Mouse (Mus musculus) liver, embryonic 15.5 days (tissue): ENCODE results near the gene Cd38. TPM values are rescaled to one million over a fixed set of nuclear protein-coding genes. Genes with fewer than 3 reads are reported as not detected.

Experiments used
- ATAC-seq: fragments of 200-750 bp; cut with Nextera tagmentation; 2 replicates; pipeline ENCODE4 v1.8.0; 2017; ENCODE audit warnings: moderate number of reproducible peaks, mild to moderate bottlenecking, moderate library complexity; ENCODE audit not compliant: insufficient read depth
- H3K27ac ChIP-seq: fragments of 300-500 bp; sonication (generic); replicated peaks from 2 replicates; pipeline ENCODE4 v1.5.1; 2015; ENCODE audit warnings: mild to moderate bottlenecking, inconsistent platforms
- H3K27me3 ChIP-seq: fragments of 300-500 bp; sonication (generic); 2 replicates; pipeline ENCODE4 v1.6.1; 2015; ENCODE audit warnings: mild to moderate bottlenecking, inconsistent platforms
- H3K36me3 ChIP-seq: fragments of 300-500 bp; sonication (generic); replicated peaks from 2 replicates; pipeline ENCODE4 v1.6.1; 2015; ENCODE audit warnings: moderate library complexity, mild to moderate bottlenecking, inconsistent platforms
- H3K4me1 ChIP-seq: fragments of 300-500 bp; sonication (generic); replicated peaks from 2 replicates; pipeline ENCODE4 v1.6.1; 2015; ENCODE audit warnings: inconsistent platforms
- H3K4me2 ChIP-seq: fragments of 300-500 bp; sonication (generic); 2 replicates; pipeline ENCODE4 v1.6.1; 2015; ENCODE audit warnings: moderate library complexity, mild to moderate bottlenecking, inconsistent platforms
- H3K4me3 ChIP-seq: fragments of 300-500 bp; sonication (generic); replicated peaks from 2 replicates; pipeline ENCODE4 v1.5.1; 2015; ENCODE audit warnings: mild to moderate bottlenecking, inconsistent platforms
- H3K9ac ChIP-seq: fragments of 300-500 bp; sonication (generic); 2 replicates; pipeline ENCODE4 v1.6.1; 2015; ENCODE audit warnings: moderate library complexity, mild to moderate bottlenecking, inconsistent platforms
- H3K9me3 ChIP-seq: fragments of 300-500 bp; sonication (generic); replicated peaks from 2 replicates; pipeline ENCODE4 v1.6.1; 2016; ENCODE audit warnings: inconsistent platforms
- WGBS: fragments of 180-500 bp; shearing (Covaris S2); methylation state at CpG from one replicate; pipeline ENCODE4 v1.1.7; 2015; ENCODE audit warnings: mixed read lengths; ENCODE audit not compliant: insufficient replicate concordance; 5-methylcytosine and 5-hydroxymethylcytosine counted together
- polyA plus RNA-seq: library from polyadenylated mRNA; unstranded; fragments of >200 nt; fragmentation: Nextera tagmentation; extraction: Ambion mirVana; gene quantifications from 2 replicates; pipeline ENCODE4 v1.2.1, GENCODE M21; 2015

The Cd38 gene
- polyA plus RNA-seq, 1 experiment from 2014 or later: 13.2 TPM

DNA sequence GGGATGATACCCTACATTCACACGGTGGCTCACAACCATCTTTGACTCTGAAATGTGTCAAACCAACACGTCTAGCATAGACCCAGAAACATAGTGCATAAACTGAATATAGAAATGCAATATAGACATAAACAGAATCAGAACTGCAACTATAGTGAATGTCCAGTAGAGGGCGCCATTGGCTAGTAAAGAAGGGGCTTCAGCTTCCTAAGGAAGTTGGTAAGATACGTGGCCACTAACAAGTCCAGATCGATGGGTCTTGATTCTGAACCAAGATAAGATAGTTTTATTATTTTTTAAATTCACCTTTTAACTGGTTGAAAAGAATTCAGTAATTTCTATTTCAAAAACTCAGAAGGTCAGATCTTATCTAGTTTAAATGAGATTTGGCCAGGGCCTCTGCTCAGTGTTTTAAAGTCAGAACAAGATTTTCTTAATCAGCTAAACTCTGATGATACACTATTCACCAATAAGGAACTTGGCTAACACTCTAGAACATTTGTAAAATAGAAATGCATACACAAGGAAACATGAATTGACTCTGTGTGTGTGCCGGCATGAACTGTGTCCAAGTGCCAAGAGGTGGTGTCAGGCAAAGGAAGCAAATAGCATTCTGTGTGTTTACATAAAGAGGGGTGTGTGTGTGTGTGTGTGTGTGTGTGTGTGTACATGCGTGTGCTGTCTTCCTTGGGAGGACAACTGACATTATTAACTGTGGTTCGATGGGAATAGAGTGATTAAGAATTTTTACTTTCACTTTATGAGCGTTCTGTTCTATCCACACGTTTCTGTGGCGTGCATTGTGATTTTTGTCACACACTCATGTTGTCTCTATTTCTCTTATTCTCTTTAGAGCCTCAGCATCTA is 27.0 kb upstream of the Cd38 start:
- Histone ChIP-seq H3K36me3 (no peaks in the 10 kb centered on the region), H3K9me3 (no peaks in the 10 kb centered on the region), H3K9ac (no peak overlapping the region), H3K4me2 (peak overlapping the region; percentile 44), H3K27me3 (no peaks in the 10 kb centered on the region), H3K27ac (no peak overlapping the region), H3K4me1 (no peaks in the 10 kb centered on the region), H3K4me3 (peak overlapping the region; percentile 16)
- ATAC-seq: no peak
- 24% methylated on average over 11 of the region's 11 CpGs for WGBS

DNA sequence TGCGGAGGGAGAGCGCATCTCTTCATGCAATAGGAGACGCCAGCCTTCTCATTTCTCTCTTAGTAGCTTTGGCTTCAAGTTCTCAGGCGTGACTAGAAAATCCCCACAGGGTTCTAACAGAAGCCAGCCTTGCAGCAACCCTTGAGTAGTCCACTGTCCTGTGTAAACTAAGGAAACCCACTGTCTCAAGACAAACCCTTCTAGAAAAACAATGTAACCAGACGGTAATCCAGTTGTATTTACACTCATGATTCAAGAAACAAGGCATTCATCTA is 26.4 kb upstream of the Cd38 start:
- no peaks in the 10 kb centered on the region for H3K27me3 ChIP-seq
- H3K4me3 ChIP-seq: peak overlapping the region; percentile 16

GRCm38 (mm10) chr5:43842576-43843155 is 25.7 kb upstream of the Cd38 start:
- H3K9ac ChIP-seq: no peak overlapping the region
- no peak overlapping the region for H3K27ac ChIP-seq
- WGBS: 59% methylated on average over 3 of the region's 3 CpGs
- no peaks in the 10 kb centered on the region for H3K4me1 ChIP-seq
- no peak for ATAC-seq
- no peaks in the 10 kb centered on the region for H3K9me3 ChIP-seq
- H3K27me3 ChIP-seq: no peaks in the 10 kb centered on the region
- H3K4me2 ChIP-seq: no peak overlapping the region
- no peaks in the 10 kb centered on the region for H3K36me3 ChIP-seq
- no peak overlapping the region for H3K4me3 ChIP-seq

More for the DNA sequence above, 26.4 kb upstream of the Cd38 start:
- H3K36me3 ChIP-seq: no peaks in the 10 kb centered on the region
- H3K9ac ChIP-seq: no peak overlapping the region
- peak overlapping the region; percentile 44 for H3K4me2 ChIP-seq
- no peak overlapping the region for H3K27ac ChIP-seq
- WGBS: 65% methylated on average over 5 of the region's 5 CpGs
- no peaks in the 10 kb centered on the region for H3K9me3 ChIP-seq
- no peaks in the 10 kb centered on the region for H3K4me1 ChIP-seq
- ATAC-seq: no peak

GRCm38 (mm10) chr5:43845083-43845482 is 23.3 kb upstream of the Cd38 start:
- ATAC-seq: no peak
- Histone ChIP-seq H3K27me3 (no peaks in the 10 kb centered on the region), H3K36me3 (no peaks in the 10 kb centered on the region), H3K27ac (no peak overlapping the region), H3K4me1 (no peaks in the 10 kb centered on the region), H3K9me3 (no peaks in the 10 kb centered on the region), H3K4me3 (no peak overlapping the region), H3K9ac (no peak overlapping the region), H3K4me2 (no peak overlapping the region)
- WGBS: 73% methylated on average over 5 of the region's 5 CpGs

- WGBS: 25% methylated on average over 1 of the region's 1 CpGs
- Histone ChIP-seq H3K4me2 (no peak overlapping the region), H3K4me1 (no peaks in the 10 kb centered on the region), H3K9me3 (no peaks in the 10 kb centered on the region), H3K36me3 (no peaks in the 10 kb centered on the region), H3K4me3 (no peak overlapping the region), H3K27me3 (no peaks in the 10 kb centered on the region), H3K9ac (no peak overlapping the region), H3K27ac (no peak overlapping the region)
- no peak for ATAC-seq
These were observed 22.7 kb upstream of the Cd38 start for GRCm38 (mm10) chr5:43845646-43846045.

DNA sequence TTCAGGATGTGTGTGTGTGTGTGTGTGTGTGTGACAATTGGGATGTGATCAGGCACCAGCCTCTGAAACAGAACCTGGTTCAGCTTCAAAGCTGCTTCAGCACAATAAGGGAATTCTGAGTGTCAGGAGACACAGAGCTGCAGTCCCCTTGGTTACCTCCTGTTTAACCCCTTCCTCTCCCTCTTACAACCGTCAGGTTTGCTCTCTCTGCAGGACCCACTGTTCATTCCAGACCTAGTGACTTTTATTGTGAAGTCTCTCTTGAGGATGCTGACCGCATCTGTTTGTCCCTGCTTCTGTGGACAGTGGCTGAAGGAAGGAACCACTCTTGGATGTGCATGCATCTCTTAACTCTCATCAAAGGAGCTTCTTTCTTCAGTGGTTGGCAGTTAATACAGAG is 22.1 kb upstream of the Cd38 start:
- Histone ChIP-seq H3K36me3 (no peaks in the 10 kb centered on the region), H3K27me3 (no peaks in the 10 kb centered on the region), H3K9ac (no peak overlapping the region), H3K4me3 (no peak overlapping the region), H3K4me2 (no peak overlapping the region), H3K27ac (no peak overlapping the region), H3K4me1 (no peaks in the 10 kb centered on the region), H3K9me3 (no peaks in the 10 kb centered on the region)
- WGBS: 27% methylated on average over 2 of the region's 2 CpGs
- no peak for ATAC-seq

DNA sequence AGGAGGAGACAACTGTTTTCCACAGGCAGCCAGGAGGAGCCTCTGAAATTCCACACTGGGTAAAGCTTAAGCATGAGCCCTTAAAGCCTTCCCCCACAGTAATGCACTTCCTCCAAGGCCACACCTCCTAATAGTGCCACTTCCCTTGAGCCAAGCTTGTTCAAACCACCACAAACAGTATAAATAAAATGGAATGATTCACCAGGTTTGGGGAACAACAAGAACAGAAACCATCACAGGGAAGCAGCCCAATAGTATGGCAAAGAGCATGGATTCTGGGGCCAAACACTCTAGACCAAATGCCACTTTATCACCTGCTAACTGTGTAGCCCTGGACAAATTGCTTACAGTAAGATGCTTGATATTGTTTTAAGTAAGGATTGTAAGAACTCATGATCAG is 20.8 kb upstream of the Cd38 start:
- ATAC-seq: no peak
- H3K27me3 ChIP-seq: no peaks in the 10 kb centered on the region
- no peak overlapping the region for H3K4me3 ChIP-seq
- no peaks in the 10 kb centered on the region for H3K36me3 ChIP-seq
- H3K27ac ChIP-seq: no peak overlapping the region
- no peak overlapping the region for H3K9ac ChIP-seq
- no peaks in the 10 kb centered on the region for H3K9me3 ChIP-seq
- no peak overlapping the region for H3K4me2 ChIP-seq
- no peaks in the 10 kb centered on the region for H3K4me1 ChIP-seq

DNA sequence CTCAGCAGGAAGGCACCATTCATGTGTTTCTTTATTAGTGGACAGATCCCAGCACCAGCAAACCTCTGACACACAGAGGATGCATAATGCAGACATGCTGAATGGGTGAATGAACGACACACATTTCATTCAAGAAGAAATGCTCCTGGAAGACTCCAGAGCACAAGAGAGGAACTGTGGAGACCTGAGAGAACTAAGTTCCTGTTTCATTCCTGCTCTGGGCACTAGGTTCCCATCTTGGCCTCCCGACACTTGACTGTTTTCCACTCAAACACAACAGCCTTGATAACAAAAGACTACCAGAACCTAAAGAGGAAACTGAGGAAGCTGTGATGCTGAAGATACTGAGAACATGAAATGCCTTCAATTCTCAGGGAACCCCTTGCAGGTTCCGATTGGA is 20.1 kb upstream of the Cd38 start:
- ATAC-seq: no peak
- Histone ChIP-seq H3K36me3 (no peaks in the 10 kb centered on the region), H3K4me1 (no peaks in the 10 kb centered on the region), H3K9me3 (no peaks in the 10 kb centered on the region), H3K27me3 (no peaks in the 10 kb centered on the region), H3K9ac (no peak overlapping the region), H3K4me2 (no peak overlapping the region), H3K27ac (no peak overlapping the region), H3K4me3 (no peak overlapping the region)
- WGBS: 39% methylated on average over 3 of the region's 3 CpGs

DNA sequence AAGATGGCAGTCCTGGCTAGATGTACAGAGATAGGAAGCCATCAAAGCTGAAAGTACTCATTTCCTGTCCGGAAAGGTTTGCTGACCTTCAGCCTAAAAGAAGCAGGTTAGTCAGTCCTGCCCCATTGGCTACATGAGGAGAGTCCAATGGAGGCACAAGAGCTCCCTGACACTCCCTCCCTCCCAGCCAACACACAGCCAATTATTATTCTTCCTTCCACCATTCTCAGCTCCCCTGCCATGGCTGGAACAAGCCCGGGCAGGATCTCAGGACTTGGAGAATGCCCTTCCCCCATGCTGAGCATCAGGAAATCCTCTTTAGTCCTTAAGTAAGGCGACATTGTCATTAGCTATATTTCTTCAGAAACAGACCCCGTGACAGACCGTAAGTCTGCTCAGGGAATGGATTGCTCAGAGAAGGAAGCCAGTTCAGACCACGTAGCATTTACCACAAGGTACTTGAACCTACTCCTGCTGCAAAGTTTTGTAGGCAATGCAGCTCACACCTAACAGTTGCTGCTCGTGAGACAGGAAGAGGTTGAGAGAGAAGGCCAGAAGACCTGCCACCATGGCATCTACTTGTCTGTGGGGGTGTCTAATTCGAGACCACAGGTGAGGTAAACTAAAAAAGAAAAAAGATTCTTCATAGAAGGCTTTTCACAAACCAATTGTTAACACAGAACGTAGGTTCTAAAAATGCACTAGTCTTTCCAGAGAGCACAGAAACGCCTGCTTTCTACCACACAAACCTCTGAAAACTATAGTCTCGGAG is 15.1 kb upstream of the Cd38 start:
- no peaks in the 10 kb centered on the region; the same call in 1 of the 2 replicates for H3K9me3 ChIP-seq
- H3K4me2 ChIP-seq: no peak overlapping the region
- H3K4me3 ChIP-seq: no peak overlapping the region
- WGBS: 45% methylated on average over 11 of the region's 11 CpGs
- H3K9ac ChIP-seq: no peak overlapping the region
- no peaks in the 10 kb centered on the region for H3K27me3 ChIP-seq
- no peak overlapping the region for H3K27ac ChIP-seq
- no peaks in the 10 kb centered on the region for H3K36me3 ChIP-seq
- ATAC-seq: no peak
- no peaks in the 10 kb centered on the region for H3K4me1 ChIP-seq

DNA sequence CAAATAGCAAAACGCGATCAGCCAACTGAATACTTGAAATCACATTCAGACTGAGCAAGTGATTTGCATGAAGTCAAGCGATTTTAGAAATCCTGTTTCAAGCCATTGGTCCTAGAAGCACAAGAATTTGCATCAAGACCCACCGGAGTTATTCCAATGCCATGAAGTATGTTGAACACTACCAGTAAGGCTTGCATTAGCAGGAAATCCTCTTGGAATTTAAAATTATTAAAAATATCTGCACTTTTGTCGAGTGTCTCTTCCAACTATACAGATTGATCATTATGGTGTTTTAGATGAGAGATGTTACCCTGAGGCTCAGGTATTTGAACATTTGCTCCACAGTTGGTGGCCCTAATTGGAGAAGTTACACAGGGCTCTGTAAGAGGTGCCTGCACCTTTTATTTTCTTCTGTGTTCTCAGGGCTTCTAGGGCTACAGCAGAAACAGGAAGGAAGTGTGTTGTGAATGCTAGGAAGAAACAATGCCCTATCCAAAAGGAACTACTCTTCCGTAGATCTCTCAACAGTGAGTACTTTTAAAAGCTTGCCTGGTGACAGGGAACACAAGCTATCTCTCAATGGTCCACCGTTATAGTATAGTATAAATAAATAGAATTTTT is 14.4 kb upstream of the Cd38 start:
- Histone ChIP-seq H3K27me3 (no peaks in the 10 kb centered on the region), H3K9ac (no peak overlapping the region), H3K4me3 (no peak overlapping the region), H3K4me2 (no peak overlapping the region), H3K4me1 (no peaks in the 10 kb centered on the region), H3K9me3 (no peaks in the 10 kb centered on the region; the same call in 1 of the 2 replicates), H3K27ac (no peak overlapping the region), H3K36me3 (no peaks in the 10 kb centered on the region)
- WGBS: 56% methylated on average over 7 of the region's 7 CpGs
- no peak for ATAC-seq

DNA sequence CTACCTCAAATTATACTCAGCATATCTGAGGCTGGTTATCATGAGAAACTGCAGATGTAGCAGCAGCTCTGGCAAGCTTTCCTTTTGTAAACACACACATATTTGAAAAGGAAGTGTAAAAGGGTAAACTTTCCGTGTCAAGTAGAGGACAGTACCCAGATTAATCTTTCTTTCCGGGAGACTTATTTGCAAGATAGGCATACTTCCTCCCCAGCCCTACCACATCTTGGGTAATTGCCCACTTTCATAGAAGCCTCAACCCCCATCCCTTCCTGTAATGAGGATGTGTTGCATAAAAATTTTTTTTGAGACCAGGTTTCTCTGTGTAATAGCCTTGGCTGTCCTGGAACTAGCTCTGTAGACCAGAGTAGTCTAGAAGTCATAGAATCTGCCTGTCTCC is 12.6 kb upstream of the Cd38 start:
- Histone ChIP-seq H3K4me1 (no peaks in the 10 kb centered on the region), H3K9me3 (no peaks in the 10 kb centered on the region; the same call in 1 of the 2 replicates), H3K27ac (no peak overlapping the region), H3K36me3 (no peaks in the 10 kb centered on the region), H3K27me3 (no peaks in the 10 kb centered on the region), H3K4me2 (no peak overlapping the region), H3K9ac (no peak overlapping the region), H3K4me3 (no peak overlapping the region)
- ATAC-seq: 0 out of 2 replicates have a peak, but pooled peaks have one; percentile 40
- 6% methylated on average over 2 of the region's 2 CpGs for WGBS
